39 mouse cellular contexts compared by ENCODE assay signal in genomic region chr16:59062411-59062810, GRCm38 (mm10). TPM values are rescaled to one million over a fixed set of nuclear protein-coding genes. Genes with fewer than 3 reads are reported as not detected.
"Had no signal": no experiment of that assay in that cellular context is flagged by ENCODE, and none has a peak within 500 bp of the region (broad histone marks: within the 10 kb centered on the region; RNA-seq: fewer than 3 reads in every experiment).

No protein-coding gene starts in this region.

RNA-seq across cellular contexts. Expression of gene Olfr190, which starts 15.4 kb away (rescaled TPM):
- total RNA-seq: left cerebral cortex, adult 8-10 months; left cerebral cortex, postnatal 10 days; left cerebral cortex, postnatal 14 days; left cerebral cortex, postnatal 25 days; left cerebral cortex, postnatal 36 days; left cerebral cortex, postnatal 4 days; liver, adult 2 months; megakaryocyte progenitor cell, adult 5-6 weeks; megakaryocyte, adult 5-6 weeks; megakaryocyte-erythroid progenitor cell, adult 5-6 weeks had no signal
- polyA plus RNA-seq: limb, embryonic 10.5 days; limb, embryonic 11.5 days; limb, embryonic 12.5 days; limb, embryonic 13.5 days; limb, embryonic 14.5 days; limb, embryonic 15.5 days; liver, adult 2 months; liver, embryonic 11.5 days; liver, embryonic 12.5 days; liver, embryonic 13.5 days; liver, embryonic 14.5 days; liver, embryonic 15.5 days; liver, embryonic 16.5 days; liver, postnatal 0 days; lung, adult 2 months; lung, embryonic 15.5 days; lung, embryonic 16.5 days; lung, postnatal 0 days; macrophage; midbrain, embryonic 10.5 days; midbrain, embryonic 11.5 days; midbrain, embryonic 12.5 days; midbrain, embryonic 13.5 days; midbrain, embryonic 14.5 days; midbrain, embryonic 15.5 days; midbrain, embryonic 16.5 days; myocyte; neural tube, embryonic 11.5 days; neural tube, embryonic 12.5 days had no signal

RNA-seq across cellular contexts. Expression of gene Olfr187, which starts 22.8 kb away (rescaled TPM):
- total RNA-seq: left cerebral cortex, adult 8-10 months; left cerebral cortex, postnatal 10 days; left cerebral cortex, postnatal 14 days; left cerebral cortex, postnatal 25 days; left cerebral cortex, postnatal 36 days; left cerebral cortex, postnatal 4 days; liver, adult 2 months; megakaryocyte progenitor cell, adult 5-6 weeks; megakaryocyte, adult 5-6 weeks; megakaryocyte-erythroid progenitor cell, adult 5-6 weeks; monocyte, adult 5-6 weeks had no signal
- polyA plus RNA-seq: limb, embryonic 10.5 days; limb, embryonic 11.5 days; limb, embryonic 12.5 days; limb, embryonic 13.5 days; limb, embryonic 14.5 days; limb, embryonic 15.5 days; liver, adult 2 months; liver, embryonic 11.5 days; liver, embryonic 12.5 days; liver, embryonic 13.5 days; liver, embryonic 14.5 days; liver, embryonic 15.5 days; liver, embryonic 16.5 days; liver, postnatal 0 days; lung, adult 2 months; lung, embryonic 15.5 days; lung, embryonic 16.5 days; lung, postnatal 0 days; macrophage; midbrain, embryonic 10.5 days; midbrain, embryonic 11.5 days; midbrain, embryonic 12.5 days; midbrain, embryonic 13.5 days; midbrain, embryonic 14.5 days; midbrain, embryonic 15.5 days; midbrain, embryonic 16.5 days; myocyte; neural tube, embryonic 11.5 days; neural tube, embryonic 12.5 days had no signal

RNA-seq across cellular contexts. Expression of gene Olfr191, which starts 27.2 kb away (rescaled TPM):
- total RNA-seq: left cerebral cortex, adult 8-10 months; left cerebral cortex, postnatal 10 days; left cerebral cortex, postnatal 14 days; left cerebral cortex, postnatal 25 days; left cerebral cortex, postnatal 36 days; left cerebral cortex, postnatal 4 days; liver, adult 2 months; megakaryocyte progenitor cell, adult 5-6 weeks; megakaryocyte, adult 5-6 weeks; megakaryocyte-erythroid progenitor cell, adult 5-6 weeks; monocyte, adult 5-6 weeks had no signal
- polyA plus RNA-seq: limb, embryonic 10.5 days; limb, embryonic 11.5 days; limb, embryonic 12.5 days; limb, embryonic 13.5 days; limb, embryonic 14.5 days; limb, embryonic 15.5 days; liver, adult 2 months; liver, embryonic 11.5 days; liver, embryonic 12.5 days; liver, embryonic 13.5 days; liver, embryonic 14.5 days; liver, embryonic 15.5 days; liver, embryonic 16.5 days; liver, postnatal 0 days; lung, adult 2 months; lung, embryonic 15.5 days; lung, embryonic 16.5 days; lung, postnatal 0 days; macrophage; midbrain, embryonic 10.5 days; midbrain, embryonic 11.5 days; midbrain, embryonic 12.5 days; midbrain, embryonic 13.5 days; midbrain, embryonic 14.5 days; midbrain, embryonic 15.5 days; midbrain, embryonic 16.5 days; myocyte; neural tube, embryonic 11.5 days; neural tube, embryonic 12.5 days had no signal

RNA-seq across cellular contexts. Expression of gene Olfr186, which starts 32.3 kb away (rescaled TPM):
- total RNA-seq: left cerebral cortex, adult 8-10 months; left cerebral cortex, postnatal 10 days; left cerebral cortex, postnatal 14 days; left cerebral cortex, postnatal 25 days; left cerebral cortex, postnatal 36 days; left cerebral cortex, postnatal 4 days; liver, adult 2 months; megakaryocyte progenitor cell, adult 5-6 weeks; megakaryocyte, adult 5-6 weeks; megakaryocyte-erythroid progenitor cell, adult 5-6 weeks; monocyte, adult 5-6 weeks had no signal
- polyA plus RNA-seq: limb, embryonic 10.5 days; limb, embryonic 11.5 days; limb, embryonic 12.5 days; limb, embryonic 13.5 days; limb, embryonic 14.5 days; limb, embryonic 15.5 days; liver, adult 2 months; liver, embryonic 11.5 days; liver, embryonic 12.5 days; liver, embryonic 13.5 days; liver, embryonic 14.5 days; liver, embryonic 15.5 days; liver, embryonic 16.5 days; liver, postnatal 0 days; lung, adult 2 months; lung, embryonic 15.5 days; lung, embryonic 16.5 days; lung, postnatal 0 days; macrophage; midbrain, embryonic 10.5 days; midbrain, embryonic 11.5 days; midbrain, embryonic 12.5 days; midbrain, embryonic 13.5 days; midbrain, embryonic 14.5 days; midbrain, embryonic 15.5 days; midbrain, embryonic 16.5 days; myocyte; neural tube, embryonic 11.5 days; neural tube, embryonic 12.5 days had no signal

RNA-seq across cellular contexts. Expression of gene Olfr193, which starts 49.3 kb away (rescaled TPM):
- total RNA-seq: left cerebral cortex, adult 8-10 months; left cerebral cortex, postnatal 10 days; left cerebral cortex, postnatal 14 days; left cerebral cortex, postnatal 25 days; left cerebral cortex, postnatal 36 days; left cerebral cortex, postnatal 4 days; liver, adult 2 months; megakaryocyte progenitor cell, adult 5-6 weeks; megakaryocyte, adult 5-6 weeks; megakaryocyte-erythroid progenitor cell, adult 5-6 weeks; monocyte, adult 5-6 weeks had no signal
- polyA plus RNA-seq: limb, embryonic 10.5 days; limb, embryonic 11.5 days; limb, embryonic 12.5 days; limb, embryonic 13.5 days; limb, embryonic 14.5 days; limb, embryonic 15.5 days; liver, adult 2 months; liver, embryonic 11.5 days; liver, embryonic 12.5 days; liver, embryonic 13.5 days; liver, embryonic 14.5 days; liver, embryonic 15.5 days; liver, embryonic 16.5 days; liver, postnatal 0 days; lung, adult 2 months; lung, embryonic 15.5 days; lung, embryonic 16.5 days; lung, postnatal 0 days; macrophage; midbrain, embryonic 10.5 days; midbrain, embryonic 11.5 days; midbrain, embryonic 12.5 days; midbrain, embryonic 13.5 days; midbrain, embryonic 14.5 days; midbrain, embryonic 15.5 days; midbrain, embryonic 16.5 days; myocyte; neural tube, embryonic 11.5 days; neural tube, embryonic 12.5 days had no signal
